Mouse (Mus musculus): ENCODE data around the gene Boll. TPM values are rescaled to one million over a fixed set of nuclear protein-coding genes. Genes with fewer than 3 reads are reported as not detected.

Gene Boll
- polyA plus RNA-seq, 1 experiment from 2014 or later: 0.61 TPM

GRCm38 (mm10) chr1:55215185-55215813, 148.0 kb downstream of the Boll start:
- H3K4me3 ChIP-seq: no peak overlapping the region
- WGBS: 76% methylated on average over 11 of the region's 11 CpGs
- H3K27me3 ChIP-seq (replicated peaks): no peaks in the 10 kb centered on the region
- H3K9me3 ChIP-seq: no peaks in the 10 kb centered on the region
- no peak overlapping the region for H3K27ac ChIP-seq
- no peak for ATAC-seq (ENCODE audit: low FRiP score, low read depth)
- H3K36me3 ChIP-seq: no peaks in the 10 kb centered on the region
- H3K4me1 ChIP-seq: no peaks in the 10 kb centered on the region
- no peak overlapping the region for H3K4me2 ChIP-seq (replicated peaks)
- no peak overlapping the region for H3K9ac ChIP-seq

GRCm38 (mm10) chr1:55213936-55214335, 149.3 kb downstream of the Boll start:
- H3K4me2 ChIP-seq (replicated peaks): no peak overlapping the region
- H3K27me3 ChIP-seq (replicated peaks): no peaks in the 10 kb centered on the region
- no peak overlapping the region for H3K4me3 ChIP-seq
- no peaks in the 10 kb centered on the region for H3K36me3 ChIP-seq
- no peak overlapping the region for H3K27ac ChIP-seq
- no peaks in the 10 kb centered on the region for H3K4me1 ChIP-seq
- no peak for ATAC-seq (ENCODE audit: low FRiP score, low read depth)
- H3K9me3 ChIP-seq: no peaks in the 10 kb centered on the region
- WGBS: 91% methylated on average over 6 of the region's 6 CpGs
- no peak overlapping the region for H3K9ac ChIP-seq

GRCm38 (mm10) chr1:55213475-55213874, 149.8 kb downstream of the Boll start:
- no peak for ATAC-seq (ENCODE audit: low FRiP score, low read depth)
- Histone ChIP-seq H3K9me3 (no peaks in the 10 kb centered on the region), H3K27ac (no peak overlapping the region), H3K9ac (no peak overlapping the region), H3K4me2 (replicated peaks) (no peak overlapping the region), H3K36me3 (no peaks in the 10 kb centered on the region), H3K4me1 (no peaks in the 10 kb centered on the region), H3K27me3 (replicated peaks) (no peaks in the 10 kb centered on the region), H3K4me3 (no peak overlapping the region)
- WGBS: 72% methylated on average over 6 of the region's 6 CpGs

GRCm38 (mm10) chr1:55212771-55213170, 150.5 kb downstream of the Boll start:
- Histone ChIP-seq H3K9me3 (no peaks in the 10 kb centered on the region), H3K4me1 (no peaks in the 10 kb centered on the region), H3K27me3 (replicated peaks) (no peaks in the 10 kb centered on the region), H3K27ac (no peak overlapping the region), H3K9ac (no peak overlapping the region), H3K4me2 (replicated peaks) (no peak overlapping the region), H3K4me3 (no peak overlapping the region), H3K36me3 (no peaks in the 10 kb centered on the region)
- ATAC-seq (ENCODE audit: low FRiP score, low read depth): no peak
- WGBS: 81% methylated on average over 4 of the region's 4 CpGs

GRCm38 (mm10) chr1:55211081-55211480, 152.2 kb downstream of the Boll start:
- Histone ChIP-seq H3K4me1 (no peaks in the 10 kb centered on the region; the same call in 1 of the 2 replicates), H3K9ac (no peak overlapping the region), H3K4me3 (no peak overlapping the region), H3K27ac (no peak overlapping the region), H3K9me3 (no peaks in the 10 kb centered on the region), H3K4me2 (replicated peaks) (no peak overlapping the region), H3K36me3 (no peaks in the 10 kb centered on the region), H3K27me3 (replicated peaks) (no peaks in the 10 kb centered on the region)
- WGBS: 85% methylated on average over 8 of the region's 8 CpGs
- ATAC-seq (ENCODE audit: low FRiP score, low read depth): no peak

GRCm38 (mm10) chr1:55210202-55210965, 152.9 kb downstream of the Boll start:
- Histone ChIP-seq H3K36me3 (no peaks in the 10 kb centered on the region), H3K4me3 (no peak overlapping the region), H3K4me2 (replicated peaks) (no peak overlapping the region), H3K9ac (no peak overlapping the region), H3K27me3 (replicated peaks) (no peaks in the 10 kb centered on the region), H3K4me1 (no peaks in the 10 kb centered on the region; the same call in 1 of the 2 replicates), H3K9me3 (no peaks in the 10 kb centered on the region), H3K27ac (no peak overlapping the region)
- no peak for ATAC-seq (ENCODE audit: low FRiP score, low read depth)
- 55% methylated on average over 12 of the region's 12 CpGs for WGBS

GRCm38 (mm10) chr1:55208500-55209140, 154.6 kb downstream of the Boll start:
- Histone ChIP-seq H3K27ac (no peak overlapping the region), H3K4me1 (no peaks in the 10 kb centered on the region; the same call in 1 of the 2 replicates), H3K27me3 (replicated peaks) (no peaks in the 10 kb centered on the region), H3K9me3 (no peaks in the 10 kb centered on the region), H3K4me3 (no peak overlapping the region), H3K9ac (no peak overlapping the region), H3K4me2 (replicated peaks) (no peak overlapping the region), H3K36me3 (peaks cover 2% of the 10 kb centered on the region; the same call in 1 of the 2 replicates)
- no peak for ATAC-seq (ENCODE audit: low FRiP score, low read depth)
- 82% methylated on average over 5 of the region's 5 CpGs for WGBS

- Histone ChIP-seq H3K27ac (no peak overlapping the region), H3K36me3 (peaks cover 4% of the 10 kb centered on the region; the same call in 1 of the 2 replicates), H3K4me2 (replicated peaks) (no peak overlapping the region), H3K4me3 (no peak overlapping the region), H3K9me3 (no peaks in the 10 kb centered on the region), H3K4me1 (no peaks in the 10 kb centered on the region; the same call in 1 of the 2 replicates), H3K27me3 (replicated peaks) (no peaks in the 10 kb centered on the region), H3K9ac (no peak overlapping the region)
- WGBS: 92% methylated on average over 6 of the region's 6 CpGs
- no peak for ATAC-seq (ENCODE audit: low FRiP score, low read depth)
These were observed 155.7 kb downstream of the Boll start for GRCm38 (mm10) chr1:55207561-55207960.

- Histone ChIP-seq H3K27ac (no peak overlapping the region), H3K4me3 (no peak overlapping the region), H3K9ac (no peak overlapping the region), H3K9me3 (no peaks in the 10 kb centered on the region), H3K27me3 (replicated peaks) (no peaks in the 10 kb centered on the region), H3K4me1 (no peaks in the 10 kb centered on the region; the same call in 1 of the 2 replicates), H3K4me2 (replicated peaks) (no peak overlapping the region), H3K36me3 (peaks cover 4% of the 10 kb centered on the region; the same call in 1 of the 2 replicates)
- no peak for ATAC-seq (ENCODE audit: low FRiP score, low read depth)
- 28% methylated on average over 5 of the region's 5 CpGs for WGBS
These were observed 157.4 kb downstream of the Boll start for GRCm38 (mm10) chr1:55205808-55206327.

- Histone ChIP-seq H3K9me3 (no peaks in the 10 kb centered on the region), H3K4me2 (replicated peaks) (no peak overlapping the region), H3K36me3 (peaks cover 4% of the 10 kb centered on the region; the same call in 1 of the 2 replicates), H3K27ac (no peak overlapping the region), H3K4me1 (no peaks in the 10 kb centered on the region; the same call in 1 of the 2 replicates), H3K27me3 (replicated peaks) (no peaks in the 10 kb centered on the region), H3K9ac (no peak overlapping the region), H3K4me3 (no peak overlapping the region)
- no peak for ATAC-seq (ENCODE audit: low FRiP score, low read depth)
- 76% methylated on average over 18 of the region's 18 CpGs for WGBS
These were observed 161.2 kb downstream of the Boll start for GRCm38 (mm10) chr1:55201850-55202752.

- ATAC-seq (ENCODE audit: low FRiP score, low read depth): no peak
- H3K27ac ChIP-seq: no peak overlapping the region
- no peak overlapping the region for H3K9ac ChIP-seq
- H3K4me2 ChIP-seq (replicated peaks): no peak overlapping the region
- no peaks in the 10 kb centered on the region for H3K27me3 ChIP-seq (replicated peaks)
- no peak overlapping the region for H3K4me3 ChIP-seq
- WGBS: 23% methylated on average over 3 of the region's 3 CpGs
- no peaks in the 10 kb centered on the region for H3K9me3 ChIP-seq
- H3K36me3 ChIP-seq: peaks cover 2% of the 10 kb centered on the region; the same call in 1 of the 2 replicates
- peaks cover 11% of the 10 kb centered on the region for H3K4me1 ChIP-seq
These were observed 164.6 kb downstream of the Boll start for GRCm38 (mm10) chr1:55198719-55199118.

Measured in neural tube, embryonic 12.5 days (tissue).